Mouse (Mus musculus) E14TG2a.4 (cell line): Measurements from ENCODE around the gene Pdilt.

Source experiments
- CTCF ChIP-seq: conservative IDR thresholded peaks from 2 replicates; pipeline ENCODE4 v1.5.1; 2014; ENCODE audit warnings: low read length
- NANOG ChIP-seq: IDR thresholded peaks from 2 replicates; pipeline ENCODE4 v1.6.1; 2014; ENCODE audit warnings: borderline replicate concordance, low read length, mixed read lengths
- POU5F1 ChIP-seq: IDR thresholded peaks from 2 replicates; pipeline ENCODE4 v1.6.1; 2014; ENCODE audit warnings: low read length, borderline replicate concordance

DNA sequence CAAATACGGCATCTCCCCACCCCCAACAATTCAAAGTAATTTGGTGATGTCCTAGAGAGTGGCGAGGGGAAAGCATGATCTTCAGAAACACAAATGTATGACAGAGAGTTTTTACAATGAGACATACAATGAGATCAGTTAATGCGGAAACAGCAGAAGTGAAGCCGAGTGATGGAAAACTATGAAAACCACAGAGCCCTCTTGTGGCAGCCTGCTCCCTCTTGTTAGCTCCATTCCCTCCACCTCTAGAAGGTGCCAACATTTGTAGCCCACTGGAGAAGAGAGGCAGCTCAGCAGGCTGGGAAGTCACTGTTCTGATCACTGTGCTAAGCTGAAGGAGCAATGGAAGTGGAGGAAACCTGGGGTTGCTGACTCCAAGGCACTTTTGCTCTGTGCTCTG lies 79.4 kb downstream of the Pdilt start:
- TF ChIP-seq CTCF: no peak
- no peak for TF ChIP-seq POU5F1
- no peak for TF ChIP-seq NANOG
